Mouse (Mus musculus) left cerebral cortex, adult 9 months (tissue): Measurements from ENCODE around the gene Eipr1.
"Not testable (repeated sequence)": the region's sequence is repeated elsewhere in the genome, so short reads cannot be mapped to it uniquely, and the experiment has no call there.

Experiments
- DNase-seq, 2 experiments: peaks; one replicate each; pipeline ENCODE4 v3.0.0; 2022; ENCODE audit warnings: low spot score in 2 of 2

Gene Eipr1

GRCm38 (mm10) chr12:28887712-28888111 lies 136.1 kb downstream of the Eipr1 start:
- no peak for DNase-seq

DNA sequence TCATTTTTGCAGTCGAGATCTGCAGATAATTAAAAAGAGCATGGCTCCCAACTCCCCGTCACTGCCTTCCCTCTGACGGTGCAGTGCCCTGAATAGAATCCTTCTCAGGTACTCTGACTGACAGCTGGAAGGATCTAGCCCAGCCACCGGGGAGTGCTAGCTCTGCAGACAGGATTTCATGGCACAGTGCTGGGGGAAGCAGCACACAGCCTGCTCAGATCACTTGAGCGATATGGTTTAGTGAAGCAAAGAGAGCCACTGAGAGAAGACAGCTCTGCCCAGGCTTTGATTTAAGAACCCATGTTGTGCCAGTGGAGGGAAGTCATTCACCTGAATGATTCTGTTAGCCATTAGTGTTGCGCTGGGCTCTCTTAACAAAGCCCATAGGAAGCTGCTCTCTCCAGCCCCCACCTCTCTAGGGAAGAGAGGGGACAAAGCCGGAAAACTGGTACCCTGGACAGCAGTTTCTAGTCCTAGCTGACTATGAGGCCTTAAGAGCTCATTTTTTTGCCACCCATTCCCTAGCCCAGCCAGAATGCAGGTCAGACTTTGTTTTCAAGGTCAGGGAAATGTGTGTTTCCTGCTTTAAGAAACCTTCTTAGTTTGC lies 137.6 kb downstream of the Eipr1 start:
- DNase-seq, result no peak

DNA sequence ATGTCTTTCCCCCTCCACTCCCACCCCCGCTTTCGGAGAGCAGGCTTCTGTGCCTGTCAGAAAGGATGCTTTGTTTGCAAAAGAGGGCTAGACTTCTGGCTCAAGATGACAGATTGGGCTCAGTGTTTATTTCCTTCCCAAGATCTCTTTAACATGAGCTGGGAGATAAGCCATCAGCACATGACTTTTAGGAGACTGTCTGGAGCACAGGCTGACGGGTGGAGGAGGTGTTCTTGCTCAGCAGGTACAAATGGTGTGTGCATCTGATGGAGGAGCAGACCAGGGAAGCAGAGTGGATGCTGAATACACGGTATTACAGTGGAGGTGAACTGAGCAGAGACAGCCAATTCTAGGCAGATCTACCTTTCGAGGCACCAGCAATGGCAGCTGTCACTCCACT lies 139.9 kb downstream of the Eipr1 start:
- DNase-seq, result peak in 1 of 2 experiments; percentile 49

DNA sequence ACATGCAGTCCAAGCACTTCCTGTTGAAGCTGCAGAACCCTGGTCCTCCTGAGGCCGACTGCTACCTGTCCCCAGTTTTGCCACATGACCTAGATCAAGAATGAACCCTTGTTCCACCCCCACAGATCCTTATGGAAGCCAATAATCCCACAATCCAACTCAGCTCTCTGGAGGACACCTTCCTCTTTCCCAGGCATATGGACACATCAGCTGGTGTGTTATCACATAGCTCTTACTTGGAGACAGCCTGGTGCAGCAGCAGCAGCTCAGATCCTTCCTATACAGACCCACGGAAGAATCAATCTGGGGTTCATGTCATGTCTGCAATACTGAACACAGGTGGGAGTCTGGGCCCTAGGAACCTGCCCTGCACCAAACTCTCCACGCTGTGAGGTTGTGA lies 145.0 kb downstream of the Eipr1 start:
- peak in 1 of 2 experiments; percentile 34 for DNase-seq

DNA sequence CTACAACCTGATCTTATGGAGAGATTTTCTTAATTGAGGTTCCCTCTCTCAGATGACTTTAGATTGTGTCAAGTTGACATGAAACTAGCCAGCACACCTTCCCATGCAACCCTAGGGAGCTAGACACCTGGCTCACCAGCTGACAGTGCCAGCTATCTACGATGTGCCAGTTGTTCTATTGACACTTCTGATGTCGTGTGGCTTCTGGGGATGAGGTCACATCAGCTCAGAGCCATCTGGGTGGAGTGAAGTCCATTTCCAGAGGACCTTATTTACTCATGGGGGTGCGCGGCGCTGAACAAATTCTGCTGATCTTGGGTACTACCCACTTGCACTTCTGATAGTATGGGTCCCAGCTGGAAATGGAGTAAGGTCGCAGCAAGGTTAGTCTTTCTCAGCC lies 146.7 kb downstream of the Eipr1 start:
- DNase-seq, result no peak

- no peak for DNase-seq
Observed at GRCm38 (mm10) chr12:28899696-28900095, 148.1 kb downstream of the Eipr1 start.

DNA sequence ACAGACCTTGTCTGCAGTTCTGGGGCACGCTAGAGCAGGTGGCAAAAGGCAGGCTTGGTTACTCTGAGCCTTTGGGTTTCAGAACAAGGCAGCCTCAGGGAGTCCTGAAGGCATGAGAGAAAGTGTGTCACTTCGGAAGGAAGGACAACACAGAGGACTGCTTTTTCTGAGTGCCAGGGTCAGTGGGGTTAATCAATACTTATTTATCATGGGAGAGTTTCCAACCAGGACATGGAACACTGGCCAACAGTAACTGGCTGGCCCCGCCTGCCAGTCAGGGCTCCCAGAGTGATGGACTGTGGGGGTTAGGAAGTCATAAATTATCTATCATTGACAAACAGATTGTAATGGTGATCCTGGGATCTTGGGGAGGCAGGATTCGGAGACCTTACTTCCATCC lies 148.7 kb downstream of the Eipr1 start:
- no peak for DNase-seq

GRCm38 (mm10) chr12:28902132-28902531 lies 150.5 kb downstream of the Eipr1 start:
- DNase-seq, result no peak

DNA sequence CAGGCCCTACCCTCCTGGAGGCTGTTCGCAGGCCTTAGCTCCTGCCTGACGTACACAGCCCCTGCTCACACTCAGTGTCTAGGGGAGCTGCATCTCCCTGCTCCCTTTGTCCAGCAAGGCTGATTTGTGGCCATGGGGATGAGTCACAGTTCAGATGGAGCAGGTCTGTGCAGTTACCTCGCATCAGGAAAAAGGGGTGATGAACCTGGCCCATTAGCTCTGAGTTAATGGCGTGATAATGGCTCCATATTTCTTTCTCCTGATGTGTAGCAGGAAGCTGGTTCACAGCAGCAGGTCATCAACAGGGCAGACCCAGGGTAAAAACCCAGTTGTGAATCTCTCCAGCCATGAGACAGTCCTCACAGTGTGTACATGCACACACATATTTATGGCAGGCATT lies 151.5 kb downstream of the Eipr1 start:
- DNase-seq, result no peak

GRCm38 (mm10) chr12:28905486-28905885 lies 153.9 kb downstream of the Eipr1 start:
- DNase-seq, result no peak

- no peak for DNase-seq
Observed at GRCm38 (mm10) chr12:28906016-28906415, 154.4 kb downstream of the Eipr1 start.

- no peak for DNase-seq
Observed at GRCm38 (mm10) chr12:28906809-28907297, 155.2 kb downstream of the Eipr1 start.

GRCm38 (mm10) chr12:28907814-28908213 lies 156.2 kb downstream of the Eipr1 start:
- no peak for DNase-seq

GRCm38 (mm10) chr12:28909851-28910250 lies 158.2 kb downstream of the Eipr1 start:
- no peak for DNase-seq

- DNase-seq, result no peak
Observed at GRCm38 (mm10) chr12:28910568-28910967, 159.0 kb downstream of the Eipr1 start.

- DNase-seq, result no peak
Observed at GRCm38 (mm10) chr12:28912351-28912936, 160.8 kb downstream of the Eipr1 start.

DNA sequence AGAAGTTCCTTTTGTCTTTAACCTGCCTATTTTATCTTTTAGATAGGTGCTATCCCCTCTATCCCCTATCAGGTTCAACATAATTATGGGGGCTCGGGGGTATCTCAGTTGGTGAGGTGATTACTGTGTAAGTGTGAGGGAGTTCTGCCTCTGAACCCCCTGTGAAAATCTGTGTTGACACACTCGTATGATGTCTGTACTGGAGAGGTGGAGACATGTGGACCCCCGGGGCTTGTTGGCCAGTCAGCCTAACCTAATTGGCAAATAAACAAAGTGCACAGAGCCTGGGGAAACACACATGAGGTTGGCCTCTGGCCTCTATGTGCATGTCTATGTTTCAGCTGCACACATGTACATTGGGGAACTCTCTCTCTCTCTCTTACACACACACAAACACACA lies 161.5 kb downstream of the Eipr1 start:
- no peak for DNase-seq

DNA sequence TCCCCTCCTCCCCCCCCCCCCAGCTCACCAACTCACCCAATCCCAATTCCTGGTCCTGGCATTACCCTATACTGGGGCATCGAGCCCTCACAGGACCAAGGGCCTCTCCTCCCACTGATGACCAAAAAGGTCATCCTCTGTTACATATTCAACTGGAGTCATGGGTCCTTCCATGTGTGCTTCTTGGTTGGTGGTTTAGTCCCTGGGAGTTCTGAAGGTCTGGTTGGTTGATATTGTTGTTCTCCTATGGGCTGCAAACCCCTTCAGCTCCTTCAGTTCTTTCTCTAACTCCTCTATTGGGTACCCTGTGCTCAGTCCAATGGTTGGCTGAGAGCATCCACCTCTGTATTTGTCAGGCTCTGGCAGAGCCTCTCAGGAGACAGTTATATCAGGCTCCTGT lies 162.5 kb downstream of the Eipr1 start:
- DNase-seq, result not testable (repeated sequence)
